Mouse (Mus musculus) megakaryocyte progenitor cell, adult 5-6 weeks (primary cell): ENCODE data around the gene Ccdc167. TPM values are rescaled to one million over a fixed set of nuclear protein-coding genes. Genes with fewer than 3 reads are reported as not detected.

Experiments
- ATAC-seq: replicated peaks from 2 replicates; pipeline ENCODE4 v1.8.0; 2016; ENCODE audit warnings: mild to moderate bottlenecking, moderate TSS enrichment, inconsistent platforms; ENCODE audit not compliant: poor library complexity
- total RNA-seq, 2 experiments: library from RNA; stranded (forward) in 1 of 2; stranded (reverse) in 1 of 2; fragments of 157-497, 149-512 nt in 1 of 2; fragments of 200-1000 nt in 1 of 2; gene quantifications; 2 replicates each; pipeline versions ENCODE4 v1.2.3 to v1.2.4; 2015 to 2017

Ccdc167 gene
- total RNA-seq (2015), result 19.1 and 20.1 TPM in 2 replicates
- 6.3 and 11.3 TPM in 2 replicates for total RNA-seq (2017)

DNA sequence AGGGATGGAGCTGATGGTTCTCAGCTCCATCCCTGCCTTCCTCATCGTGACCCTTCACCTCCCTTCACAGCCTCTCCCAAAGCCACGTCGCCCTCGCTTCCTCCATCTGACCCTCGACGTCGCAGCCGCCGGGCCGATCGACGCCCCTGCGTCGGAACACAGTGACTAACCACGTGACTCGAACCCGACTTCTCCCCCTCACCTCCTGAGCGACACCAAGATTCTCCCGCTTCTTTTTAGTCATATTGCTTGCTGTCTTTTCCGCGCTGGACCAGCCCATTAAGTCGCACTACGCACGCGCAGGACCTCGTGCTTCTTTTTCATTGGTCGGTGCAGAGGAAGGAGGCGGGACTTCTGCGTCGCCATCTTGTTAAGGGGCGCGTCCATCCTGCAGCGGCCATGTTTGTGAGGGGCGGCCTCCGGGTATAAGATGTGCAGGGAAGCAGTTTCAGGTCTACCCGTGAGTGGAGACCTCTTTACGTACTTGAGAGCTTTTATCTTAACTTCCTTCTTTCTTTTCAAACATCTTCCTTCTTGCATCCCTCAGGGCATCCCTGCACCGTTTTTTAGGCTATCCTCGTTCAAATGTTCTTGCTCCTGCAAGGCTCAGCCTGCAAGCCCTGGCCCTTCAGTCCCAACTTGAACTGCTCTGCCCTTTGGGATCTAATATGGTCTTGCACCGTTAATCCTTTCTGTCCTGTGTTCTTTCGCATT lies at the start of gene Ccdc167:
Gene Ccdc167, minus strand, starts transcription at position 313 of the 714 bp plus-strand sequence.
- peak; percentile 99 for ATAC-seq

DNA sequence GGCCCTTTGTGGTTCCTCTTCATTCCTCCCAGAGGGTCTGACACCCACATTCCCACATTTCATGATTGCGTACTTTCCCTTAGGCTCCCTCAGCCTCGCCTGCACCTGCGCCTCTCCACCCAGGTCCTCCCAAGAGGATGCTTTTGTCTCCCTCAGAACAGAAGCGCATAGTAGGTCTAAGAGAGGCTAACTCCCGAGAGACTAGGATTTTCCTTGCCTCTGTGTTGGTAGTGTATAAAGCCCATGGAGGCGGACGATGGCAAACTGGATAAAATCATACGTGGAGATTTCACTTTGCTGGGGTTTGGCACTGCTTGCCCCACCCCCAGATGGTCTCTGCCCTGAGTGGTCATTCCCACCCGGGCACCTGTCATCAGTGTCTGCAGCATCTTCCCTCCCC lies 48.5 kb upstream of the Ccdc167 start:
- no peak for ATAC-seq

DNA sequence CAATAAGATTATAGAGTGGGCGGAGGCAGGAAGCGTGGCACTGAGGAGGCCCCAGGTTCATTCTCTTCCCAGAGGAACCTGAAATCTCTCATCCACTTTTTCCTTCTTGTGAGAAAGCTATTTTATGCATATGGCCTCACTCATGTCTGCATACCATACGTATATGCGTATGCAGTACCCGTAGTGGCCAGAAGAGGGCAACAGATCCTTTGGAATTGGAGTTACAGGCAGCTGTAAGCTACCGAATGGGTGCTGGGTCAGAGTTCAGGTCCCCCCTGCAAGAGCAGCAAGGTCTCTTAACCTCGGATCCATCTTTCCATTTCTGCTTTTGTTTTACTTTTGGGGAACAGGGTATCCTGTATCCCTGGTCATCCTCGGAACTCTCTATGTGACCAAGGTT lies 45.7 kb upstream of the Ccdc167 start:
- ATAC-seq, result peak; percentile 83

DNA sequence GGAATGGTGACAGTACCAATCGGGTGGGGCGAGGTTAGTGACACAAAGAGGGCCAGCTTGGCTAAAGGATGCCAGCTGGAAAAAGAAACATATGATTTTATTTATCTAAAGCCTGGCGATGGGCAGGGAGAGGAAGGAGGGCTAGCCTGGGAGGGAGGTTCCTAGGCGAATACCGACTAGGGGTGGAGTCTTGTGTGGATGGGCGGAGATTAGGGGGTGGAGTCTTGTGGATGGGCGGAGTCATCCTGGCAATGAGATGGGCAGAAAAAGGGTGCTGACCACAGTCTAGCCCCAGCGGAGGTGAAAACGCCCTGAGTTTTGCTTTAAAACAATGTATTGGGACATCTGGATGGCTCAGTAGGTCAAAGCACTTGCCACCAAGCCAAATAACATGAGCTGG lies 45.1 kb upstream of the Ccdc167 start:
- peak; percentile 34; the same call in 1 of the 2 replicates for ATAC-seq

DNA sequence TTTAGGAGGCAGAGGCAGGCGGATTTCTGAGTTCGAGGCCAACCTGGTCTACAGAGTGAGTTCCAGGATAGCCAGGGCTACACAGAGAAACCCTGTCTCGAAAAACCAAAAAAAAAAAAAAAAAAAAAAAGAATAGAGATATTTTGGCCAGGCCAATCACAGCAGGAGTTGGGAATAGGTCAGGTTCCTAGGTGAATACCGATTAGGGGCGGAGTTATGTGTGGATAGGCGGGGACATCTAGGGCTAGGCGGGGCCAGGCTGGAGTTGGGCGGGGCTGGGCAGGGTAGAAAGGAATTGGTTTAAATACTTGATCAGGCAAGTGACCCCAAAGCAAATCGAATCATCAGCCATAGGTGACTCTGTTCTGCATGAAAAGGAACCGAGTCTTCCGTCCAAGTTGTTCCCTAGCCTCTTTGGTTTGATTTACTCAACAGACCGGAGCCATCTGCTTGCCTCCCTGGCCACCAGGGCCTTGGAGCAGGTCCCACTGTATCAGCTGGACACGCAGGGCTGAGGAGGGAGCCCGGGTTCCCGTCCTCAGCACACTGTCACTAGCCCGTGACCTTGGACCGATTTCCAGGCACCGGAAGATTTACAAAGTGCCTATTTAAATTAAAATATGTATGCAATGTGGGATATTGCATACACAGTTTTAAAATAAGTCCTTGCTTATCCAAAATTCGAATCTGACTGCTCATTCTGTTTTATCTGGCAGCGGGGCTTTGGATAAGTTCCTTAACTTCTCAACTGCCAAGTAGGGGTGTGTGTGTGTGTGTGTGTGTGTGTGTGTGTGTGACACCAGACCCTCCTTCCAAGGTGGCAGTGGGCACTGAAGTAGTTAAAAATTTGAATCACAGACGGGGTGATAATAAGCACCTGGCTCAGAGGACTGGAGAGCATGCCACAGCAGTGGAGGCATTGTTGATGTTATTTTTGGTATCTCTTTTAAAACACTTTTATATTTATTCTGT lies 43.8 kb upstream of the Ccdc167 start:
- ATAC-seq, result no peak

DNA sequence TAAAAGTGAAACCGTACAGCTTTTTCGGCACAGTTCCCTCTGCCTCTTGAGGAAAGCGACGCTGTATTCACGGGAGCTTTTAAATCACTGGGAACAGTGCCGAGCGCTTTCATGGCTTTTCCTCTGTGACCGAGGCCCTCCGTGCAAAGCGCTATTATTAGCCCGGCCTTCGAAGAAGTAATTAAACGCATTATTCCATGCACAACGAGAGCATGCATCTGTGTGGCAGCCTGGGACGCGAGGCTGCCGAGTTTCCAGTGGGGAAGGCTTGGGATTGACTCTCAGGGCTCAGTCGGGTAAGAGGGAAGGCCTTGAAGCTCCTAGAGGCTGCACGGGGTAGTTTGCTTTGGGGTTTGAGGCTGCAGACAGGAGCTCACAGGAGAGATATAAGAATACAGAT lies 43.1 kb upstream of the Ccdc167 start:
- ATAC-seq, result no peak

DNA sequence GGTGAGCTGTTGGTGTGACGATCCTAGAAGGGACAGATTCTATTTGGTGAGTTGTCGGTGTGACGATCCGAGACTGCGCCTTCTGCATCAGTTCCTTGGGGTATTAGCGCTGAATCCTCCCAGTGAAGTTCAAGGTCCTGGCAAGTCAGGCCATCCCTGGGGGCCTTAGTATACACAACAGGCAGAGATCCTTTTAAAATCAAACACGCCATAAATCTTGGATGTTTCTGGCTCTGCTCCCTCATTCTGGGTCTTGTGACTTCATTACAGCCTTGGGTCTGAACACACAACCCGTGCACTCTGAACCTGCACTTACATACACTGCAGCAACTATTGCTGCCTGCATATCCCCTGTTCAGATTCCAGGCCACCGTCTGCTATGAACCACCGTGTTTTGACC lies 39.5 kb upstream of the Ccdc167 start:
- ATAC-seq, result no peak

DNA sequence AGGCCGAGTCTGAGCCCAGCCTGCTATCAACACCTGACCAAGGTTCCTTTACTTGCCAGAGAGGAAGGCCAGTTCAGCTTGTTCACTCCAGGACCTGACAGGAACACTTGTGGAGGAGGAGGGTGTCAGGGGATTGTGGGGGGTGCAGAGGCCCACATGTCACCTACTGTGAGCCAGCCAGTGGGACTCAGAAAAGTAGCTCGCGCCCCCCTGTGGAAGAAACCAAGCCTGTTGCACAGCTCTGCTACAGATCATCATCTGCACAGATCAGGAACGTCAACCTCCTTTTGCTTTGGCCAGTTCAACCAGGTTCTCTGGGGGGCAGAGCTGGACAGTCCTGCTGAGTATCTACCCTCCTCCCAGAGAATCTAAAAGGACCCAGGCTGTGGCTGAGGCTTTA lies 37.7 kb upstream of the Ccdc167 start:
- no peak for ATAC-seq

DNA sequence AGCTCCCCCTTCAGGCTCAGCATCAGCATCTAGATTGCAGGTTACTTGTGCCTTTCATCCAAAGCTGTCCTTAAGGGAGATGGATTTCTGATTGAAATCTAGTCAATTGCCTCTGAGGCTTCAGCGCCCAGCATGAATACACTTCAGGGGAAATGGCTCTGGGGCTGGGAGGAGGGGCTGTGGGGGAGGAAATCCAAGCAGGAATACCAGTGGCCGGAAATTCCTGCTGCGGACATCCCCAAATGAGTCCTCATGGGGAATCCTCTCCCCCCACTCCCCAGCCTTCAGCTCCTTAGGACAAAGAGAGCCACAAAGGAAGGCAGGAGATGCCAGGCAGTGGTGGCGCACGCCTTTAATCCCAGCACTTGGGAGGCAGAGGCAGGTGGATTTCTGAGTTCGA lies 30.6 kb upstream of the Ccdc167 start:
- no peak for ATAC-seq

DNA sequence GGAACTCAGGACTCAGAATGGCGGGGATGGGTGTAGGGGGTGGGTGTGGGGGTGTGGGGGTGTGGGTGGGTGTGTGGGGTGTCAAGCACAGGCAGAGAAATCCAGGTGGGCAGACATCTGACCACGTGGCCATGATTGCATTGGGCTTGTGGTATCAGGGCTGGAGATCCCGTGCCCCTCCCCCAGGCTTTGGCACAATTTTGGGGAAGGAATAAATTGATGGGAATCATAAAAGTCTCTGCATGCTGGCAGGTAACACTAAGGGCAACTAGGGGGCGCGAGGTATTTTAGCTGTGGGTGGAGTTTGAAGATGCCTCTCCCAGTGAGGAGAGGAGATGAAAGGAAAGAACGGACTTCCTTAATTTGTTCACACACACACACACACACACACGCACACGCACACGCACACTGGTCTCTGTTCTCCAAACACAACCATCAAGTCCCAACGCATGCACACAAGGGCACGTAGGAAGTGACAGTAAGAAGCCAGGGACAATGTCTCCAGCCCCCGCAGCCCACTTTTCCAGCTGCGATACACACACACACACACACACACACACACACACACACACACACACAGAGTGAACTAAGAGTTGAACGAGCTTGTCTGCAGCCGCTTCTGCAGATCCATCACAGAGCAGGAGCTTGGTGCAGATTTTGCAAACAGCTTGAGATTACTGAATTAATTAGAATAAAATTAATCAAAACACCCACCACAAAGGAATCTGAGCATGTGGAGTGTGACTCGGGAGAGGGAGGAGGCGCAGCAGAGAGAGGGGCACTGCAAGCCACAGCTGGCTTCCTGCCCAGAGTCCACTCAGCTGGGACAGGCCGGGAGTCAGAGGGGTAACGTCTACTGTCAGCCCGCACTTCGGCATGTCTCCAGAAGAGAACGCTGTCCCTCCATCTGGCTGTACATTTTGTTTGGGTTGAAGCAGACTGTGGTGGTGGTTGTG lies 21.3 kb upstream of the Ccdc167 start:
- ATAC-seq, result peak; percentile 55; the same call in 1 of the 2 replicates

DNA sequence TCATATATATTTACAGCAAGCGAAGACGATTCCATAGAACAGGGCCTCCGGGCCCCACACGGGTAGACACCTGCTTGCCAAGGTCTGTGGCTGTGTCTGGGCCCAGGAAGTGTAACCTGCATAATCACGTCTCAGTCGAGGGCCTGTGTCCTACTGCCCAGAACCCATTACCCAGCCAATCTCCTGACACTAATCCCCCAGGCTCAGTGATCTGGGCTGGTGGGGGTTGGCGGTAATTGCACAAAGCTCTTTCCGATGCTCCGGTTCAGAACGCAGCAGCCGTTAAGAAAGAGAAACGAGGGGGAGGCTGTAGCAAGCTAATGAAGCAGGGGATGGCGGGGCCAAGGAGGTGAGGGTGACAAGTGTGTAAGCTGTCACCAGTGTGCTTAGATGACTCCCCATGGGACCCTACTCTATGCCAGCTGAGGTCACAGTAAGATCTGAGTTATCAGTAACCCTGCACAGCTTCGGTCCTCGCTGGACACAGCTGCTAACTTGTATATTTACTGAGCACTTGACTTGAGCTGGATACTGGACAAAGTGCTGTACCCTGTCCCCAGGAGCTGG lies 19.7 kb upstream of the Ccdc167 start:
- no peak for ATAC-seq

DNA sequence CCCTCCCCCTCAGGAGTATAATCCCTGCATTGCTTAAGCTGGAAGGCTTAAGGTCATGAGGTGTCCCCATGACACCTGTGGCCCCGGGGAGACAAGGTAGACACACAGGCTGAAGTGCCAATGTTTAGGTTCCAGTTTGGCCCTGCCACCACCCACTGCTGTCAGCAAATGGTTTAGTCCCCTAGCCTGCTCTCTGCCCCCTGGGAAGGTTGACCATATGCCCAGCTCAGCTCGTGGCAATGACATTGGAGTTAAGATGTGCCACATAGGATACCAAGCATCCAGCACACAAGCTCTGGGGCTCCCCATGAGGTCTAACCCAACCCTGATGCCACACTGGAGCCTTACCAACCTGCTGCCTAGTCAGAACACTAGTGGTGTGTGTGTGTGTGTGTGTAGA lies 15.7 kb upstream of the Ccdc167 start:
- ATAC-seq, result no peak

DNA sequence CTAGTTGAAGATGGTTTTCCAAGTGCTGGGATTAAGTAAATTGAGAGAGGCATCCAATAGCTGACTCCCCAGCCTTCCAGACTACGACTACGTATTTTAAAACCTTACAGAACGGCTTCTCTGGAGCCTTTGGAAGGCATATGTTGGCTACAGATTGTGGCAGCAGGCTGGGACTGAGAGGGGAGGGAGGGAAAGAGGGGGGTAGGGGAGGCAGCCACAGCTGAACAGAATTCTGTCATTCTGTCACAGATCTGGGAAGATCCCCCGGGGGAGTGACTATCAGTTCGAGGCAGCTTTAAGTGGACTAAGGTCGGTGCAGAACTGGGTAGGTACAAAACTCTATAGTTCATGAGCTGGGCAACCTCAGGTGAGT lies 15.1 kb upstream of the Ccdc167 start:
- no peak for ATAC-seq

DNA sequence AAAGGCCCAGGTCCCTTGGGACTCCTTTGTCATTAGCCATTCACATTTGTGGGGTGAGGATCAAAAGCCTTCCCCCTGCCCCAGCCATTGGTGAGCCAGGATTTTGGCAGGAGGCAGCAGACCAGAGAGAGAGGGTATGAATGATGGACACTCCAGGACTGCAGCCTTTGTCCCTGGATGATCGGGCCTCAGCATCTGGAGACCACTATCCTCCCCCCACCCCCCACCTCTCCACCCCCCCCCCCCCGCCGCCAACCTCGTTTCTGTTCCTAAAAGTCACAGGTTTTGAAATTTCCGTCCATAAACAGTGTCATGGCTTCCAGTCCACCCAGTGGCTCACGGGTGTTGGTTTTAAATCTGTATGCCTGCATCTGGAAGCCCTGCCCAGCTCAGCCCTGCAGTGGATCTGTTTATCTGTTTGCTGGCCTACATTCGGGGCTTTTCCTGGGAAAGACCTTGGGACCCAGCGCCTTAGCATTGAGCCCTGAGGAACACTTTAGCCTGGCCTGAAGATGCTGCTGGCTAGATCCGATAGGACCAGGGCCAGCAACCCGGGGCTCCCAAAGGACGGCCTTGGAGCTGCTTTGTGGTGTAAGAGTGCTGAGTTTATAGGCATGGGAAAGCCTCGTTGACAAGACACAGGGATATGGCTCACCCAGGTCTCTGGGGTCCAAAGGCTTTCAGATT lies 14.6 kb upstream of the Ccdc167 start:
- ATAC-seq, result no peak

DNA sequence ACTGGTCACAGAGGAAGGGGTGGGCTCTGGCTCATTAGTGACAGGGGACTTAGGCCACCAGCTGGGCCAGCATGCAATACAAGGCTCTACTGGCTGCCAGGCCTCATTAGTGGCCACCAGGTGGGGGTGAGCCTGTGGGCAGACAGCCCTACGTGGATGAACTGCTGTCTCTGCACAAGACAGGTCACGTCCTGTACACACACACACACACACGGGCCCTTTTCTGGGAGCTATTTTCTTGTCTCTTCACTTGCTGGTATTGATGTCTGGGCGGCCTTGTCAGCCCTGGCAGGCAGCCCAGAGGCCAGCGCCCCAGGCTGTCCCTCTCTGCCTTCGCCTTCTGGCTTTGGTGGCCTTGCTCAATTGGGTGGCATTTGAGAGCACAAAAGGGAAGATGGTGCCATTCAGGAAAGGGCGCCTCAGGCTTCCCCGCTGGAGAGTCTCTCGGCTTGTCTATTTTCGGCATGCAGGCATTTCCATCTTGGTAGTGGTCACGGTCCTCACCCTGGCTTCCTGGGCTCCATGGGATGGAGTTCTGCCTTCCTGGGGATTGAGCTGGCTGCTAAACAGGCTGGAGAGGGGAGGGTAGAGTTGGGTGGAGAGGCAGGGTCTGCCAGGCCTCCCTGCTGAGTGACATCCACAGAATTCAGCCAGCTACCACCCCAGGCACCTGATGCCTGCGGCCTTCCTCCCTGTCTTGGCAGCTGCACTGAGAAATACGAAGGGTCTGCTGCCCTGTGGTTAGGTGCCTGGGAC lies 13.8 kb upstream of the Ccdc167 start:
- ATAC-seq, result peak; percentile 14; the same call in 1 of the 2 replicates

DNA sequence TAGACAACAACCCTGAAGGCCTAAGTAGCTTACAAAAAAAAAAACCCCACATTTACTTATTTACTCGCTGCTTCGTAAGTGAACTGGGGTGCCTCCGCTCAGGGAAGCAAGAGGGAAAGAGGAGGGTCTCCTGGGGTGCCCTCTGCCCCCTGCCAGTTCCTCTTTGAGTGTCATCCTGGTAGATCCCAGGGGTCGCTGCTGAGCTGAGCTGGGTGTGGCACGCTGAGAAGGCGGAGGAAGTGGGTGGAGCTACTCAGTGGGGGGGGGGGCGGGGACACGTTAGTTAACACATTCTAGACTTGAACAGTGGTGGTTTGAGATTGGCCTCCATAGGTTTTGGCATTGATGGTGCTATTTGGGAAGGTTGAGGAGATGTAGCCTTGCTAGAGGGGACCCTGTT lies 11.2 kb upstream of the Ccdc167 start:
- ATAC-seq, result peak; percentile 72

DNA sequence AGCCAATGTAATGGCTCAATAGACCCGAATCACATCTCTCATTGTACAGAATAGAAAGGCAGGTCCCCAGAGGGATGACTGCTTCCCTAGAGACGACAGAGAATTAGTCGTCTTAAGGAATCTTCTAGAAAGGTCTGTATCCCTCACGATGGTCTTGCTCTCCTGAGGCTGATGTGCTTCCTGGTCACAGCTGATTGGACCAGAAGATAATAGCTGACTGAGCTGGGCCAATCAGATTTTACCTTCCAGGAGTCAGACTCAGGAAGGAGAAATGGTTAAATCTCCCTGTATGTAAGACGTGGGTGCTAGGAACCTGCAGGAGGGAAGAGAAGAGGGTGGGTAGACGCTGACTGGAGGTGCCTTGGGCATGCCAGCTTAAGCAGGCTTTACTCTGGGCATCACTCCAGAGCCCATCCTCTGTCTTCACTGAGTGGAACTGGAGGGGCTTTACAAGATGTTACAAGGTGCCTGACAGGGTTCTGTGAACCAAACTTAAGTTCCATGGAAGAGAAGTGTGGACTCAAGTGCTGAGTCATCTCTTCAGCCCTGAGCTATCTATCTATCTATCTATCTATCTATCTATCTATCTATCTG lies 8.3 kb upstream of the Ccdc167 start:
- ATAC-seq, result no peak

DNA sequence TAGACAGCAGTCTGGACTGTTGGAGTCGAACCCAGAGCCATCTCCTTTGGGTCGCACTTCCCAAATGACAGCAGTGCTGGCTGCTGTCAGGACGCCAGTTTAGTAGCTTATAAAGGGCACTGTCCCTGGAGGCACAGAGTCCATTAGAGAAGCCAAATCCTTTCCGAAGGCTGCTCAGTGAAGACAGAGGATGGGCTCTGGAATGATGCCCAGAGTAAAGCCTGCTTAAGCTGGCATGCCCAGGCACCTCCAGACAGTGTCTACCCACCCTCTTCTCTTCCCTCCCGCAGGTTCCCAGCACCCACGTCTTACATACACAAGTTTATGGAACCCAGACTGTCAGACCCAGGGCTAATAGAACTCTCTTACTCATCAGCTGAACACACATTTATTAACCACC lies 7.8 kb upstream of the Ccdc167 start:
- ATAC-seq, result no peak
